Mouse (Mus musculus): ENCODE measurements at regions not wholly inside any gene's neighbourhood (a gene's known extent, or its start where the extent isn't known, plus 50 kb on each side); places are given as distances from the start of the nearest gene placed in this dataset.

DNA sequence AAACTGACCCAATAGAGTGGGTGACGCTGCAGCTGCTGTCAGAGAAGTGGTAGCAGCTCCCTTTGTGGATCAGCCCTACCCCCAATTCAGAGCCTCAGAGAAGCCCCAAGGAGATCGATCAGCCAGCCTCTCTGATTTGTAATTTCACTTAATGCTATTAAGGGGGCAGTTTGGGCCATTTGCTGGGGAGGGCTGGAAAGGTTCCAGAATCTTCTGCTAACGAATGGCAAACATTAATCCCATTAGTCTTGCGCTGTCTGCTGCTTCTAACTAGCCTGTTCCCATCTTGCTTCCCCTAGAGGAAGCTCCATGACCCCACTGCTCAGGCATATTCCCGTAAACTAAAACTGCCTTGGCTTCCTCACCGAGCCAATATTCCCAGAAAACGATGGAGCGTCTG lies 59.9 kb upstream of the Lrrn2 start:
- no peak for DNase-seq (ENCODE audit: low read depth)

DNA sequence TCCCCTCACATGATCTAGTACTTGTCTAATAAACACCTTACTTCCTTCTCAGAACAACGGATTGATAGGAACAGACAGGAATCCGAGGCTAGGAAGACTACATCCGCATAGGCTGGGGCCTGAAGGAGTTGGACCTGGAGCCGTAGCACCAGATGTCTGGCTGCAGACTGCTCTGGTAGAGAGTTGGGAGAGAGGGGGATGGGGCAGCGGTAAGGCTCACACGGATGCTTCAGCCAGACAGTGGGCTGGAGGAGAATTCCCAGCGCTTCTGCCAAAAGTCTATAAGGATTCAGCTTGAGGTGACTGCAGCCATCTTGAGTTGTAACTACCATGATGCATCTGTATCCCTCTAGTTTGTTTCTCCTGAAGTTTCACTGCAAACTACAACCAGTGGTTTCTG lies 61.8 kb upstream of the Lrrn2 start:
- DNase-seq (ENCODE audit: low read depth), result no peak

DNA sequence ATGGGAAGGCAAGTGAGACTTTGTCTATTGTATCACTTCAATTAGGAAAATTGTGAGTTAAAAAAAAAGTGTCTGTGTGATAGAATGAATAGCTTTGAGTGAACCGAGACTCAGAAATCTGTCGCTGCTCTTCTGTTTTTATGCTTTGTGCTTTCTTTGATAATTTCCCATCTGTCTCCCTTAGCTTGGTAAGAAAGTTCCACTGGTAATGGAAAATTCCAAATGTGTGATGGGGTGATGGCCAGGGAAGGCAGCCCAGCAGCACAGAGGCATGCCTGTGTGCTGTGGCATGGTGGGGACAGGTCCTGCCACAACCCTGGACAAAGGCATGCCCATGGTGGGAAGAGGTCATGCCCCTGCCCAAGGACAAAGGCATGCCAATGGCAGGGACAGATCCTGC lies 62.7 kb upstream of the Lrrn2 start:
- no peak for DNase-seq (ENCODE audit: low read depth)

DNA sequence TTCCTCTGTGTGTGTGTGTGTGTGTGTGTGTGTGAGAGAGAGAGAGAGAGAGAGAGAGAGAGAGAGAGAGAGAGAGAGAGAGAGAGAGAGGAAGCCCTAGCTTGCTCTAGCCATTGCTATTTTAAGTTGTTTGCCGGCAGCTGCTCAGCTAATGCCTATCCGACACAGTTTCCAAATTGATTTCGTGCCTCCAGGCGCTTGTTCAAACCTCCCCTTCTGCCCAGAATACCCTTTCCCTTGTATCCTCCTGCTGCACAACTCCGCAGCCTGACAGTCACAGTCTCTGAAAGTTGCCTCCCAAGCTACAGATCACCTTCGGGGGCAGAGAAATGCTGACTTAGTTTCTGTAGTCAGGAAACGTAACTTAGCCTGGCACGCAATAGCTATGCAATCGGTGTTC lies 63.9 kb upstream of the Nfasc start:
- no peak for DNase-seq (ENCODE audit: low read depth)

DNA sequence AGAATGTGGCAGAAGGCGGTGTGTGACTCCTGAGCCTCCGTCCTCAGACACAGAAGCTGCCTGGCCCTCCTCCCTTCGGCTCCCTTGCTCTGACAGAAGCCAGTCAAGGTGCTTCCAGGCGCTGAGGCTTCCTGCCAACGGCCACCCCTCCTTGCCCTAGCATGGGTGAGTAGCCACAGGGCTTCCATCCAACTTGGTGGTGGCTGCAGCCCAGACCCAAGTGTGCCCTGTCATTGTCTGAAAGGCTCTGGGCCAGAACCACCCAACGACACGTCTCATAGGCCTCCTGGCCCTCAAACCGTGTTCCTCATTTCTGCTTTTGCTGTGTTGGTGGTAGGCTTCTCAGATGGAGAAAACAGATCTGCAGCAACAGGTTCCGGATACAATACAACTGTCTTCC lies 62.2 kb upstream of the Nfasc start:
- DNase-seq (ENCODE audit: low read depth), result no peak

DNA sequence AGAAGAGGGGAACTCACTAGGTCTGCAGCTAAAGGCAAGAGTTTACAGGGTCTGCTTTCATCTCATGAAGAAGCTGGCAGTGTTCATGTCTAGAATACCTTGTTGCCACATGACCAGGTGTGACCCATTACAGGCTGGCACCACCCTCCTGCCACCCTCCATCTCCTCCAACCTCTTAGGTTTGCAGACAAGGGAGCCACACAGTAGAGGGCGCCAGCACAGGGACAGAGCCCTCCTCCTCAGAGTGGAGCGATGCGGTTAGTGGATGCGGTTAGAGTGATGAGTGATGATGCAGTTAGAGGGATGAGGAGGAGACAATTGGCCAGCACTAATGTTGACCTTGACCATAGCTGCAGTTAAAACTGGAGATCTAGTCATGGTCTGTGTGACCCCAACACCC lies 60.8 kb upstream of the Nfasc start:
- DNase-seq (ENCODE audit: low read depth), result no peak

DNA sequence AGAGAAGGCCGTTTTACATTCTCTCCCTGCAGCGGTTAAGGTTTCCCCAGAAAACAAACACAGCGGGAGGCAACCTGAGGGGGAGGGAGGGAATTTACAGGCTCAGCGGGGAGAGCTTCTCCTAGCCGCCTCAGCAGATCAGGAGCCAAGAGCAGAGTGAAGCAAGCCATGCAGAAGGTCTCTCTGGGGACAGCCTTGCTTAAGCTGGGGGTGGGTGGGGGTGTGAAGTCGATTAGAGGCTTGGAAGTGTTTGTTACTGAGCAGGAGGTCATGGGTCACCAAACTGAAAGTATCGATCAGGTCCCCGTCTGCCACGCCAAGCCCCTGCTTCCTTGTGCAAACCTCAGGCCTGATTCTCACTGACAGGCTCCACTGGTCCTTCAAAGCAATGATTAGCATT lies 58.7 kb upstream of the Nfasc start:
- DNase-seq (ENCODE audit: low read depth), result no peak

DNA sequence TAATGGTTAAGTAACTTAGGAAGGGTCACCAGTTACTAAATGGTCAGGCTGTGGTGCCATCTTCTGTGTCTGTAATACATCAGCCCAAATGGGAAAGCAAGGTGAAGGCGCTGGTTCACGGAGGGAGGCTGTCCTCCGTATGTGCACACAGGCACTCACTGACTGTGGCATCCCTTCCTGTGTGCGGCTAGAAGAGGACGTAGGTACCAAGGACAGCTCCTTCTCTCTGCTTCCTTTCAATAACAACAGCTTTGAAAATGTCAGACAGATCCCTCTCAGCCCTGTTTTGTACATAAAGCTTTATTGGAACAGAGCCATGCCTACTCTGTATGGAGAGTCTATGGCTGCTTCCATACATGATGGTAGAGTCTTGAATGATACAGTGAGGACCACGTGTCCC lies 57.7 kb upstream of the Nfasc start:
- DNase-seq (ENCODE audit: low read depth), result peak; percentile 30

DNA sequence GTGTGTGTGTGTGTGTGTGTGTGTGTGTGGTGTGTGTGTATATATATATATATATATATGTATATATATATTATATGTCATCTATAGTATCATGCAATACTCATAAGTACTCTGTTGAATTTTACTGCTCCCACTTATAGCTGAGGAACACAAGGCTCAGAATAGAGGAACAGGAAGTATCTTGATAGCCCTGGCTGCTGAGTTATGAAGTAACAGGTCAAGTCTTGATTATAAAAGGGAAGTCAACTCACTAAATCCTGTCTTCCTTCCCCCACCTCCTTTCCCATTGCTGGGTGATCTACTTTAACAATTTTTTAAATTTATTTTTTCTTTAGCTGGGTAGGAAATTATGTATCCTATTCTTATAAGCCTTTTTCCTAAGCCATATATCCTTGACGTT lies 52.9 kb upstream of the Nfasc start:
- no peak for DNase-seq (ENCODE audit: low read depth)
